Mouse (Mus musculus) intestine, postnatal 0 days (tissue): Measurements from ENCODE around the gene Eif6. TPM values are rescaled to one million over a fixed set of nuclear protein-coding genes. Genes with fewer than 3 reads are reported as not detected.

ENCODE experiments used
- ATAC-seq: fragments of 200-750 bp; cut with Nextera tagmentation; 2 replicates; pipeline ENCODE4 v1.8.0; 2017; ENCODE audit warnings: mild to moderate bottlenecking, moderate TSS enrichment, moderate library complexity
- H3K27ac ChIP-seq: fragments of 300-500 bp; sonication (generic); 2 replicates; pipeline ENCODE4 v1.5.1; 2014; ENCODE audit warnings: mild to moderate bottlenecking, low read depth, low read length, moderate library complexity
- H3K27me3 ChIP-seq: fragments of 300-500 bp; sonication (generic); replicated peaks from 2 replicates; pipeline ENCODE4 v1.6.1; 2014; ENCODE audit warnings: low read length, mixed read lengths; ENCODE audit not compliant: control insufficient read depth, insufficient read depth
- H3K36me3 ChIP-seq: fragments of 300-500 bp; sonication (generic); 2 replicates; pipeline ENCODE4 v1.6.1; 2014; ENCODE audit warnings: mild to moderate bottlenecking, moderate library complexity; ENCODE audit not compliant: control insufficient read depth, insufficient read depth
- H3K4me1 ChIP-seq: fragments of 300-500 bp; sonication (generic); replicated peaks from 2 replicates; pipeline ENCODE4 v1.6.1; 2014; ENCODE audit warnings: antibody characterized with exemption, low read length, mixed read lengths; ENCODE audit not compliant: control insufficient read depth, insufficient read depth
- H3K4me2 ChIP-seq: fragments of 300-500 bp; sonication (generic); replicated peaks from 2 replicates; pipeline ENCODE4 v1.6.1; 2014; ENCODE audit warnings: low read depth, mild to moderate bottlenecking, moderate library complexity
- H3K4me3 ChIP-seq: fragments of 300-500 bp; sonication (generic); 2 replicates; pipeline ENCODE4 v1.5.1; 2014; ENCODE audit warnings: low read depth, low read length
- H3K9ac ChIP-seq: fragments of 300-500 bp; sonication (generic); 2 replicates; pipeline ENCODE4 v1.6.1; 2014; ENCODE audit warnings: mild to moderate bottlenecking, low read depth, low read length
- H3K9me3 ChIP-seq: fragments of 300-500 bp; sonication (generic); 2 replicates; pipeline ENCODE4 v1.6.1; 2016; ENCODE audit warnings: mixed run types; ENCODE audit not compliant: control insufficient read depth
- CTCF ChIP-seq: sonication (generic); IDR thresholded peaks from 2 replicates; pipeline ENCODE4 v1.5.1; 2016; ENCODE audit warnings: low read depth, mild to moderate bottlenecking, control low read depth, antibody characterized with exemption, moderate library complexity
- WGBS: fragments of 180-500 bp; shearing (Covaris S2); extraction: QIAGEN DNeasy Blood & Tissue Kit; methylation state at CpG from one replicate; pipeline ENCODE4 v1.1.7; 2014; 5-methylcytosine and 5-hydroxymethylcytosine counted together
- polyA plus RNA-seq: library from polyadenylated mRNA; unstranded; fragments of >200 nt; fragmentation: Nextera tagmentation; extraction: Ambion mirVana; gene quantifications from 2 replicates; pipeline ENCODE4 v1.2.1, GENCODE M21; 2015

The Eif6 gene
- polyA plus RNA-seq, 1 experiment from 2014 or later: 321 TPM

DNA sequence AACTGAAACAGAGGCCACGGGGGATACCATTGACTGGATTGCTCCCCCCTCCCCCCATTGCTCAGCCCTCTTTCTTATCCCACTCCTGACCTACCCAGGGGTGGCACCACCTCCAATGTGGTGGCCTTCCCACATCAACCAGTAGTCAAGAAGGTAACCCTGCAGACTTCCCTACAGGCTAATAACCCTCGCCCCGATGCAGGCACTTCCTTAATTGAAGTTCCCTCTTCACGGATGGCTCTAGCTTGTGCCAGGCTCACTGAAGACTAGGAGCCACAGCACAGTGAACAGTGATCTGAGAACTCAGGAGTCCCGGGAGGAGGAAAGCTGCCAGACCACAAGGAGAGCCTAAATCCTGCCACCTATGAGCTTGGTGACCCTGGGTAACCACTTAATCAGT lies 39.8 kb downstream of the Eif6 start:
- ATAC-seq: no peak
- no peak overlapping the region for H3K9ac ChIP-seq
- H3K36me3 ChIP-seq: no peaks in the 10 kb centered on the region
- TF ChIP-seq CTCF: no peak
- no peaks in the 10 kb centered on the region for H3K9me3 ChIP-seq
- H3K4me1 ChIP-seq: no peaks in the 10 kb centered on the region
- H3K27ac ChIP-seq: no peak overlapping the region
- 63% methylated on average over 5 of the region's 5 CpGs for WGBS
- H3K4me2 ChIP-seq: no peak overlapping the region
- no peaks in the 10 kb centered on the region; the same call in 1 of the 2 replicates for H3K27me3 ChIP-seq
- no peak overlapping the region for H3K4me3 ChIP-seq

DNA sequence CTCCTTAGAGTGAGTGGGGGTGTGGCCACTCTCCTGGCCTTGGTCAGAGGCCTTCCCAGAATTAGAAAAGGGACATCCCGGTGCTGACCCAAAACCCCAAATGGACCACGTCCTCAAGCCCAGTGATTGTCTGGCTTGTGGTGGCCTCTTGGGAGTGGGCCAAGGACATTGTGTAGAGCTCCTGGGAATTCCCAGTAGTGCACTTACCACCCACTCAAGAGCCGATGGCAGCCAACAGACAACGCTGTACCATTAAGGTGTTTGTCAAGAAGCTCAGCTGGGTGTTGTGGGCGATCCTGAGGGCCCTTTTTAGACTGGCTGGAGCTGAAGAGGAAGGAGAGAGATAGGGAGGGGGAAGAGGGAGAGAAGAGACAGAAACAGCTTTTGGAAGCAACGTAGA lies 42.2 kb downstream of the Eif6 start:
- H3K36me3 ChIP-seq: no peaks in the 10 kb centered on the region
- no peak overlapping the region for H3K4me2 ChIP-seq
- H3K9ac ChIP-seq: no peak overlapping the region
- no peaks in the 10 kb centered on the region for H3K4me1 ChIP-seq
- no peak overlapping the region for H3K4me3 ChIP-seq
- no peaks in the 10 kb centered on the region for H3K9me3 ChIP-seq
- ATAC-seq: no peak
- H3K27ac ChIP-seq: no peak overlapping the region
- no peaks in the 10 kb centered on the region; the same call in 1 of the 2 replicates for H3K27me3 ChIP-seq
- no peak for TF ChIP-seq CTCF
- WGBS: 75% methylated on average over 6 of the region's 6 CpGs

DNA sequence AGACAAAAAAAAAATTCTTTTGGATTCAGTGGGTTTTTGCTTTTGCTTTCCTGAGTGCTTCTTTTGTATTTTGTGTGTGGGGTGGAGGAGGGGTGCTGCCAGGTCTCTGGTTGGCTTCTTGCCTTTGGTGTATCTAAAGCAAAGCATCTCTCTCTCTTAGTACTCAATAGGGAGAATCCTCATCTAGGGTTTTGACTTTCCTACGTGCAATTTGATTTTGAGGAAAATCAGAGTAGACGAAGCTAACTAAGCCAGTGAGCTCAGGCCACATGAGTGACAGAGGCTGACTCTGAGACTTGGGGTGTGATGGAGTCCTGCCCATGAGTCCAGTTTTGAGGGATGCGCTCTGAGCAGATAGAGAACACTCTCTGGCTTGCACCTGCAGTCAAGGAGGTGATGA lies 47.2 kb downstream of the Eif6 start:
- 86% methylated on average over 3 of the region's 3 CpGs for WGBS

DNA sequence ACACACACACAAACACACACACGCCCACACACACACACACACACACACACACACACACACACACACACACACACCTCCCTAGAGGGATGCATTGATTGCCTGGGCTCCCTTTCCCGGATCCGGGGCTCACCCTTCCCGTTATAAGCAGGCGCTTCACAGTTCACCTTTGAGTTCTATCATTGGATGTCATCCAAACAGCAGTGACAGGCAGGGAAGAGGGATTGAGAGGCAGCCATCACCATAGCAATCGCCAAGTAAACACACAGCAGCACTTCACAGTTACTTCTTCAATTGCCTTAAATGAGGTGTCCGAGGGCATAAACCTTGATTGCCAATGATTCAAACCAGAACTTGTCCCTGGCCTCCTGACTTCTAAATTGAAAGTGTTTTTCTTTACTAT lies 47.7 kb downstream of the Eif6 start:
- H3K4me3 ChIP-seq: no peak overlapping the region
- H3K36me3 ChIP-seq: no peaks in the 10 kb centered on the region
- ATAC-seq: no peak
- H3K4me1 ChIP-seq: no peaks in the 10 kb centered on the region
- 31% methylated on average over 7 of the region's 7 CpGs for WGBS
- TF ChIP-seq CTCF: no peak
- no peak overlapping the region for H3K9ac ChIP-seq
- peaks cover 23% of the 10 kb centered on the region for H3K27me3 ChIP-seq
- no peak overlapping the region for H3K27ac ChIP-seq
- no peaks in the 10 kb centered on the region for H3K9me3 ChIP-seq
- no peak overlapping the region for H3K4me2 ChIP-seq

More for the DNA sequence above, 47.2 kb downstream of the Eif6 start:
- no peak overlapping the region for H3K4me3 ChIP-seq
- no peaks in the 10 kb centered on the region for H3K36me3 ChIP-seq
- H3K27ac ChIP-seq: no peak overlapping the region
- no peak overlapping the region for H3K4me2 ChIP-seq
- no peak for TF ChIP-seq CTCF
- peaks cover 19% of the 10 kb centered on the region for H3K27me3 ChIP-seq
- no peak for ATAC-seq
- no peaks in the 10 kb centered on the region for H3K4me1 ChIP-seq
- no peak overlapping the region for H3K9ac ChIP-seq
- no peaks in the 10 kb centered on the region for H3K9me3 ChIP-seq

GRCm38 (mm10) chr2:155778004-155778403 lies 48.7 kb downstream of the Eif6 start:
- Histone ChIP-seq H3K9ac (no peak overlapping the region), H3K27ac (no peak overlapping the region), H3K36me3 (no peaks in the 10 kb centered on the region), H3K27me3 (peaks cover 33% of the 10 kb centered on the region), H3K9me3 (no peaks in the 10 kb centered on the region), H3K4me2 (no peak overlapping the region), H3K4me3 (no peak overlapping the region), H3K4me1 (no peaks in the 10 kb centered on the region)
- ATAC-seq: no peak
- 71% methylated on average over 6 of the region's 6 CpGs for WGBS
- TF ChIP-seq CTCF: no peak

- Histone ChIP-seq H3K4me1 (no peaks in the 10 kb centered on the region), H3K9ac (no peak overlapping the region), H3K27me3 (peaks cover 36% of the 10 kb centered on the region), H3K36me3 (no peaks in the 10 kb centered on the region), H3K27ac (no peak overlapping the region), H3K4me2 (no peak overlapping the region), H3K4me3 (no peak overlapping the region), H3K9me3 (no peaks in the 10 kb centered on the region)
- no peak for TF ChIP-seq CTCF
- WGBS: 76% methylated on average over 4 of the region's 4 CpGs
- no peak for ATAC-seq
These were observed 49.1 kb downstream of the Eif6 start for GRCm38 (mm10) chr2:155777688-155777985.
